Mouse (Mus musculus) embryonic facial prominence, embryonic 11.5 days (tissue): Measurements from ENCODE around the gene Stk11. TPM values are rescaled to one million over a fixed set of nuclear protein-coding genes. Genes with fewer than 3 reads are reported as not detected.

Source experiments
- ATAC-seq: fragments of 200-750 bp; cut with Nextera tagmentation; replicated peaks from 2 replicates; pipeline ENCODE4 v1.8.0; 2017; ENCODE audit warnings: low read depth; ENCODE audit not compliant: insufficient number of reproducible peaks, low FRiP score, low TSS enrichment
- DNase-seq: peaks from one replicate; pipeline ENCODE4 v3.0.0-alpha.2; 2015; ENCODE audit warnings: low spot score
- H3K27ac ChIP-seq: fragments of 300-500 bp; sonication (generic); replicated peaks from 2 replicates; pipeline ENCODE4 v1.5.1; 2014; ENCODE audit warnings: mild to moderate bottlenecking, low read depth, low read length, control low read depth
- H3K27me3 ChIP-seq: fragments of 300-500 bp; sonication (generic); 2 replicates; pipeline ENCODE4 v1.6.1; 2014; ENCODE audit warnings: mild to moderate bottlenecking, low read length, moderate library complexity, mixed read lengths; ENCODE audit not compliant: control insufficient read depth, insufficient read depth
- H3K36me3 ChIP-seq: fragments of 300-500 bp; sonication (generic); replicated peaks from 2 replicates; pipeline ENCODE4 v1.6.1; 2014; ENCODE audit warnings: low read depth, mild to moderate bottlenecking, low read length, moderate library complexity, mixed read lengths; ENCODE audit not compliant: control insufficient read depth, insufficient read depth
- H3K4me1 ChIP-seq: fragments of 300-500 bp; sonication (generic); 2 replicates; pipeline ENCODE4 v1.6.1; 2014; ENCODE audit warnings: low read length, mixed read lengths; ENCODE audit not compliant: control insufficient read depth, insufficient read depth
- H3K4me2 ChIP-seq: fragments of 300-500 bp; sonication (generic); 2 replicates; pipeline ENCODE4 v1.6.1; 2014; ENCODE audit warnings: low read depth, mild to moderate bottlenecking, control low read depth, low read length, moderate library complexity
- H3K4me3 ChIP-seq: fragments of 300-500 bp; sonication (generic); 2 replicates; pipeline ENCODE4 v1.5.1; 2014; ENCODE audit warnings: low read depth, low read length, control low read depth
- H3K9ac ChIP-seq: fragments of 300-500 bp; sonication (generic); replicated peaks from 2 replicates; pipeline ENCODE4 v1.6.1; 2014; ENCODE audit warnings: mild to moderate bottlenecking, control low read depth, low read length
- H3K9me3 ChIP-seq: fragments of 300-500 bp; sonication (generic); replicated peaks from 2 replicates; pipeline ENCODE4 v1.6.1; 2016; ENCODE audit warnings: mild to moderate bottlenecking, low read length, inconsistent platforms, mixed read lengths; ENCODE audit not compliant: control insufficient read depth
- WGBS: fragments of 180-500 bp; shearing (Covaris S2); extraction: QIAGEN DNeasy Blood & Tissue Kit; methylation state at CpG from one replicate; pipeline ENCODE4 v1.1.7; 2014; 5-methylcytosine and 5-hydroxymethylcytosine counted together
- polyA plus RNA-seq: library from polyadenylated mRNA; unstranded; fragments of >200 nt; fragmentation: Nextera tagmentation; extraction: Ambion mirVana; gene quantifications from 2 replicates; pipeline ENCODE4 v1.2.1, GENCODE M21; 2014

The Stk11 gene
- polyA plus RNA-seq, 1 experiment from 2014 or later, result 16.6 TPM

- Histone ChIP-seq H3K27ac (no peak overlapping the region), H3K4me3 (0 out of 2 replicates have a peak overlapping the region, but pooled peaks have one; percentile 3), H3K9ac (no peak overlapping the region), H3K4me1 (peaks cover 4% of the 10 kb centered on the region), H3K36me3 (peaks cover 13% of the 10 kb centered on the region), H3K9me3 (no peaks in the 10 kb centered on the region), H3K4me2 (no peak overlapping the region), H3K27me3 (0 out of 2 replicates have a peak, but pooled peaks cover 2% of the 10 kb centered on the region)
- ATAC-seq (no peak), DNase-seq (no peak)
- 94% methylated on average over 7 of the region's 7 CpGs for WGBS
Measured at GRCm38 (mm10) chr10:80143664-80144063, 28.1 kb downstream of the Stk11 start.

- ATAC-seq, result no peak
- no peak overlapping the region for H3K4me3 ChIP-seq
Measured at GRCm38 (mm10) chr10:80144159-80144558, 28.6 kb downstream of the Stk11 start.

GRCm38 (mm10) chr10:80144864-80145838, 29.5 kb downstream of the Stk11 start:
- DNase-seq (peak; percentile 79), ATAC-seq (no peak)
- no peaks in the 10 kb centered on the region for H3K27me3 ChIP-seq
- peaks cover 13% of the 10 kb centered on the region for H3K36me3 ChIP-seq
- 0 out of 2 replicates have a peak overlapping the region, but pooled peaks have one; percentile 3 for H3K4me3 ChIP-seq
- H3K27ac ChIP-seq, result no peak overlapping the region
- H3K4me2 ChIP-seq, result no peak overlapping the region
- no peaks in the 10 kb centered on the region; the same call in 1 of the 2 replicates for H3K4me1 ChIP-seq
- no peak overlapping the region for H3K9ac ChIP-seq
- WGBS, result 78% methylated on average over 20 of the region's 20 CpGs
- H3K9me3 ChIP-seq, result no peaks in the 10 kb centered on the region

More at GRCm38 (mm10) chr10:80144159-80144558, 28.6 kb downstream of the Stk11 start:
- peaks cover 3% of the 10 kb centered on the region for H3K4me1 ChIP-seq
- no peaks in the 10 kb centered on the region for H3K9me3 ChIP-seq
- H3K27me3 ChIP-seq, result 0 out of 2 replicates have a peak, but pooled peaks cover 2% of the 10 kb centered on the region
- no peak overlapping the region for H3K9ac ChIP-seq
- H3K27ac ChIP-seq, result no peak overlapping the region
- 95% methylated on average over 12 of the region's 12 CpGs for WGBS
- H3K4me2 ChIP-seq, result no peak overlapping the region
- peaks cover 13% of the 10 kb centered on the region for H3K36me3 ChIP-seq
- no peak for DNase-seq

- no peaks in the 10 kb centered on the region for H3K9me3 ChIP-seq
- ATAC-seq (no peak), DNase-seq (no peak)
- WGBS, result 93% methylated on average over 6 of the region's 6 CpGs
- H3K4me1 ChIP-seq, result no peaks in the 10 kb centered on the region; the same call in 1 of the 2 replicates
- no peaks in the 10 kb centered on the region for H3K27me3 ChIP-seq
- no peak overlapping the region for H3K4me3 ChIP-seq
- H3K36me3 ChIP-seq, result peaks cover 13% of the 10 kb centered on the region
- H3K27ac ChIP-seq, result no peak overlapping the region
- no peak overlapping the region for H3K9ac ChIP-seq
- H3K4me2 ChIP-seq, result no peak overlapping the region
Measured at GRCm38 (mm10) chr10:80145896-80146295, 30.3 kb downstream of the Stk11 start.

GRCm38 (mm10) chr10:80146568-80147011, 31.0 kb downstream of the Stk11 start:
- Histone ChIP-seq H3K27me3 (no peaks in the 10 kb centered on the region), H3K4me2 (no peak overlapping the region), H3K4me1 (no peaks in the 10 kb centered on the region; the same call in 1 of the 2 replicates), H3K4me3 (no peak overlapping the region), H3K9me3 (no peaks in the 10 kb centered on the region), H3K9ac (no peak overlapping the region; the same call in 1 of the 2 replicates), H3K36me3 (peaks cover 16% of the 10 kb centered on the region), H3K27ac (no peak overlapping the region)
- no peak for ATAC-seq
- 60% methylated on average over 4 of the region's 4 CpGs for WGBS
- DNase-seq, result no peak

GRCm38 (mm10) chr10:80147146-80147718, 31.6 kb downstream of the Stk11 start:
- Histone ChIP-seq H3K9ac (no peak overlapping the region; the same call in 1 of the 2 replicates), H3K27me3 (no peaks in the 10 kb centered on the region), H3K9me3 (no peaks in the 10 kb centered on the region), H3K27ac (peak overlapping the region; percentile 99; the same call in 1 of the 2 replicates), H3K4me2 (no peak overlapping the region), H3K36me3 (peaks cover 17% of the 10 kb centered on the region), H3K4me1 (no peaks in the 10 kb centered on the region; the same call in 1 of the 2 replicates), H3K4me3 (peak overlapping the region; percentile 100; the same call in 1 of the 2 replicates)
- DNase-seq (no peak), ATAC-seq (no peak)
- WGBS, result 84% methylated on average over 5 of the region's 5 CpGs

- Histone ChIP-seq H3K27me3 (no peaks in the 10 kb centered on the region), H3K27ac (peak within 1 kb of the TSS; percentile 99), H3K4me2 (peak within 1 kb of the TSS; percentile 99), H3K4me1 (peaks cover 6% of the 10 kb centered on the region), H3K4me3 (peak within 1 kb of the TSS; percentile 100), H3K36me3 (peaks cover 23% of the 10 kb centered on the region), H3K9ac (peak within 1 kb of the TSS; percentile 98), H3K9me3 (no peaks in the 10 kb centered on the region)
- DNase-seq (peak; percentile 77), ATAC-seq (peak; percentile 39)
- WGBS, result under 1% methylated on average over 32 of the region's 42 CpGs
Measured at GRCm38 (mm10) chr10:80147719-80148601, 32.4 kb downstream of the Stk11 start, which contains the start of gene Midn. Gene Midn, plus strand, starts transcription at chr10:80148272.
